Mouse (Mus musculus): ENCODE measurements around the gene Sec23a. TPM values are rescaled to one million over a fixed set of nuclear protein-coding genes. Genes with fewer than 3 reads are reported as not detected.
"Not testable (repeated sequence)": the region's sequence is repeated elsewhere in the genome, so short reads cannot be mapped to it uniquely, and the experiment has no call there.

Gene Sec23a
- polyA plus RNA-seq (2015; fragmentation: Nextera tagmentation; extraction: Ambion mirVana), result 25.1 and 25.7 TPM in 2 replicates

DNA sequence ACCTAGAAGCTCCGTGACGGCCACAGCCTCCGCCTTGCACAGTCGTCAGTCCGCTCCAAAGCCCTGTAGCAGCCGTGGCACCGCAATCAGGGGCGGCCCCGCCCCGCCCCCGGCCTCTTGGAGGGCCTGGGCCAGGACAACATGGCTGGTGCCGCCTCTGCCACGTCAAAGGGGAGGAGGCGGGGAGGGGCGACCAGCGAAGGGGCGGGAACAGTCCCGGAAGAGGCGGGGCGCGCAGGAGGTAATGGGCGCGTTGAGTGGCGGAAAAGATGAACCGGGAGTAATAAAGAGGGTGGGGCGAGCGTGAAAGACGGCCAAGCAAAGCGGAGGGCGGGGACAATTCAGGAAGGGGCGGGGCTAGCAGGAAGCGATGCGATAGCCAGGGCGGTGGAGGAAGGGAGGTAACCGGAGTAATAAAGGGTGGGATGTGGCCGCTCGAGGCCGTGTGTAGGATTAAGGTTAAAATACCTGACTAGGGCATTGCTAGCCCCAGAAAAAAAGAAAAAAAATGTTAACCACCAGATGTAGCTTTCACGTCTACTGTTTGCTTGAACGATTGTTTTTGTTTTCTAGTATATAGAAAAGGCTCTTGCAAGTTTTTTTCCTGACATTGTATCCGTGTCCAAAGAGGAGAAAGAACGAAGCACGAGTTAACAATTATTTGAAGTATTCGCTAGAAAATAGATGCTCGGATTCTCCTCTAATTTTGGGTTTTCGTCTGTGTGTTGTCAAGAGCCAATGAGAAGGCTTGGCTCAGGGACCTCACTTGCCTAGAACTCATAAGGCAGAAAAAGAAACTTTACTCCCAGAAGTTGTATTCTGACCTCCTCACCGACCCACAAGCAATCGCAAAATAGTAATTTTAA, at the start of gene Sec23a:
Sec23a (minus strand) TSS at position 174 of the 866 bp plus-strand sequence.
- H3K4me3 ChIP-seq (replicated peaks), result peak within 1 kb of the TSS; percentile 76
- peak; percentile 93 for ATAC-seq (ENCODE audit: insufficient read depth)
- under 1% methylated on average over 48 of the region's 48 CpGs for WGBS (ENCODE audit: insufficient replicate concordance)
- H3K9me3 ChIP-seq (replicated peaks), result no peaks in the 10 kb centered on the region
- peak within 1 kb of the TSS; percentile 91 for H3K4me2 ChIP-seq
- peaks cover 28% of the 10 kb centered on the region for H3K4me1 ChIP-seq (replicated peaks)
- H3K9ac ChIP-seq, result peak within 1 kb of the TSS; percentile 85
- peaks cover 18% of the 10 kb centered on the region for H3K36me3 ChIP-seq (replicated peaks)
- H3K27me3 ChIP-seq, result no peaks in the 10 kb centered on the region
- peak within 1 kb of the TSS; percentile 98 for H3K27ac ChIP-seq (replicated peaks)

DNA sequence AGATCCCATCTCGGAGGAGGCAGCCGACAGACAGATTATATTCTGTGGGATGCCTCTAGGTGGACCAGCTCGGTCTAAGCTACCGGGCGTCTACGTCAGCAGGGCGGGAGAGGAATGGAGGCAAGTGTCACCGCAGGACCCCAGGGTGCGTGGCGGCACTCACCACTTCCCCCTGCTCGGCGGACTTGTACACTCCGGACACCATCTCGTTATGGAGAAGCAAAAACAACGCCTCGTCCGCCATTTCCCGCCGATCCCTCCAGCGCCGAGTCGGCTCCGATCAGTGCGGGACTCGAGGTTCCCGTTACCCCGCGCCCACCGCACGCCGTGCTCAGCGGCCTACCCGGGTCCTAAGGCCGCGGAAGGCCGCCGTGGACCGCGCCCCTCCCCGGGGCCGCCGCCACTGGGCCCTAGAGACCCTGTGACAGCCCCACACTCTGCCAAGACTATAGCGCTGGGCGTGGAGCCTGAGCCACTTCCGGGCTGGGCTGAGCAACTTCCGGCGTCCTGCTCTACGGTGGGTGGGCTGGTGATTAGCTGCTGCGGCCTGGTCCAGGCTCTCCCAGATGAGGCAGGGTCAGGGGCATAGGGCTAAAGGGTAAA, 49.3 kb upstream of the Sec23a start, which contains the start of gene Trappc6b:
Trappc6b (minus strand) TSS at position 480 of the 603 bp plus-strand sequence.
- under 1% methylated on average over 49 of the region's 49 CpGs for WGBS (ENCODE audit: insufficient replicate concordance)
- Histone ChIP-seq H3K36me3 (replicated peaks) (peaks cover 31% of the 10 kb centered on the region), H3K9ac (peak within 1 kb of the TSS; percentile 96), H3K4me3 (replicated peaks) (peak within 1 kb of the TSS; percentile 96), H3K4me1 (replicated peaks) (peaks cover 50% of the 10 kb centered on the region), H3K9me3 (replicated peaks) (no peaks in the 10 kb centered on the region), H3K27ac (replicated peaks) (peak within 1 kb of the TSS; percentile 94), H3K27me3 (no peaks in the 10 kb centered on the region), H3K4me2 (peak within 1 kb of the TSS; percentile 80)
- ATAC-seq (ENCODE audit: insufficient read depth), result peak; percentile 92

DNA sequence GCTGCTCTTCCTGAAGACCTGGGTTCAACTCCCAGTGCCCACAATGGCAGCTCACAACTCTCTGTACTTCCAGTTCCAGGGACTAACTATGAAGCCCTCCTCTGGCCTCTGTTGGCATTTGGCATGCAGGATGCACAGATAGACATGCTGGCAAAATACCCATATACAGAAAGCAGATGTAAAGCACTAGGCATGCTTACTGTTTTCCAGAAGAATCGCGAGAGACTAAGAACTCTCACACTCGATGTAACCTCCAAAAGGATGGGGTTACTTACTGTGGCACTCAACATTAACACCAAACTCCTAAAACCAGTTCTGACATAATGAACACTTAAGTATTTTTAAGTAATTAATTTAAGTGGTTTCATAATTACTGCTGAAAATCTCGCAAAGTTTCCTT, 48.5 kb upstream of the Sec23a start:
- Histone ChIP-seq H3K4me1 (replicated peaks) (peaks cover 48% of the 10 kb centered on the region), H3K36me3 (replicated peaks) (peaks cover 37% of the 10 kb centered on the region), H3K27me3 (no peaks in the 10 kb centered on the region), H3K9ac (peak overlapping the region; percentile 96), H3K4me2 (peak overlapping the region; percentile 80), H3K9me3 (replicated peaks) (no peaks in the 10 kb centered on the region), H3K27ac (replicated peaks) (peak overlapping the region; percentile 94), H3K4me3 (replicated peaks) (peak overlapping the region; percentile 96)
- no peak for ATAC-seq (ENCODE audit: insufficient read depth)
- WGBS (ENCODE audit: insufficient replicate concordance), result 45% methylated on average over 4 of the region's 4 CpGs

DNA sequence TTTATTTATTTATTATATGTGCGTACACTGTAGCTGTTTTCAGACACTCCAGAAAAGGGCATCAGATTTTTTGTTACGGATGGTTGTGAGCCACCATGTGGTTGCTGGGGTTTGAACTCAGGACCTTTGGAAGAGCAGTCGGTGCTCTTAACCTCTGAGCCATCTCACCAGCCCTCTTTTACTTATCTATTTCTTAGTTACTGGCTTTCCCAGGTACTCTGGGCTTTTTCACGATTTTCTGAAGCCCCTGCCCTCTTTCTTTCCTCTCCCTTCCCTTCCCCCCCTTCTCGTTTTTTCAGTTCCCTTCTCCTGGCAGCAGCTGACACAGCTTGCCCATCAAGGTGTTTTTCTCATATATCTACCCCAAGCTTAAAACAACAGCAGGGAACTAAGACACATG, 46.4 kb upstream of the Sec23a start:
- peaks cover 67% of the 10 kb centered on the region for H3K4me1 ChIP-seq (replicated peaks)
- not testable (repeated sequence) for H3K4me3 ChIP-seq (replicated peaks); H3K9ac ChIP-seq; H3K27me3 ChIP-seq; H3K9me3 ChIP-seq (replicated peaks); H3K27ac ChIP-seq (replicated peaks); H3K4me2 ChIP-seq; ATAC-seq (ENCODE audit: insufficient read depth)
- peaks cover 44% of the 10 kb centered on the region for H3K36me3 ChIP-seq (replicated peaks)
- 66% methylated on average over 5 of the region's 5 CpGs for WGBS (ENCODE audit: insufficient replicate concordance)

DNA sequence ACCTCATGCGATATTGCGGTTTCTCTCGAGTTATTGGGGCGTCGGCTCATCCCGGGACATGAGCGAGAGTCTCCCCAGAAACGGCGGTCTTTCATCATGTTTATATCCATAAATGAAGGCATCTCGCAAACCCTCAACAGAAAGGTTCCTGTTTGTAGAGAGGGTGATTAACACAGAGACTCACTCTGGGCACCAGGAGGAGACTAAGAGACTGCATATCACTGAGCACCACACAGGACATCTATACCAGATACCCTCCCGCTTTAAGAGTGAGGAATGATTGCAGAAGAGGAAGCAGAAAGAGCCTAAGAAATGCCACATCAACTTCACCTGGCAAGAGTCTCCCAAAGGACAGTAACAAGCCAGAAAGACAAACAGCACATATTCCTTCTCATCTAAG, 44.4 kb upstream of the Sec23a start:
- H3K27ac ChIP-seq (replicated peaks), result no peak overlapping the region

DNA sequence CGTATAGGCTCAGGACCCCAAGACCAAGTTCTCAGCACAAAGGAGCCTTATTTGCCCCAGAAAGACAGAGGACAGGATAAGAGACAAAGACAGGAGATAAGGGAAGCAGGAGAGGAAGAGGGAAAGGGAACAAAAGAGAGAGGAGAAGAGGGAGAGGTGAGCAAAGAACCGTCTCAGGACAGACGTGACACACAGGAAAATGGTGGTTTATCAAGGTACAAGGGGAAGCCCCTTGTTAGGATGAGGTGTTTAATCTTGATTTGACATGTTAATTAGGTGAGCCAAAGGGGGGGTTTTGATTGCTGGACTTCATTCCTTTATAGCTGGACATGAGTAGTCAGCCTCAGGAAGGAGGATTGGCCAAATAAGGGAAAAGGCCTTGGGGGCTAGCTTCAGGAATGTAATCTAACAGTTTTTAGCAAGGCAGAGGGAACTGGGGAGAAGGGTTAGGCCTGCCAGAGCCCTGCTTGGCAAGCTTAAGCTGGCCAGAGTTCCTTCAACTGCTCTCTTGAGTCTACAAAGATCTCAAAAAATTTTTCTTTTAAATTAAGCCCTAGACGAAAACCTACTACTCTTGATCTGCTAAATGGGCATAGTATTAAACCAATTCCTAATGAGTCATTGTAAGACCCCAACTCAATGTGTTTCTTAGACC, 43.5 kb upstream of the Sec23a start:
- Histone ChIP-seq H3K27me3 (no peaks in the 10 kb centered on the region), H3K9me3 (replicated peaks) (no peaks in the 10 kb centered on the region), H3K27ac (replicated peaks) (no peak overlapping the region), H3K4me1 (replicated peaks) (peaks cover 62% of the 10 kb centered on the region), H3K4me2 (no peak overlapping the region), H3K4me3 (replicated peaks) (no peak overlapping the region), H3K9ac (no peak overlapping the region), H3K36me3 (replicated peaks) (peaks cover 55% of the 10 kb centered on the region)
- no peak for ATAC-seq (ENCODE audit: insufficient read depth)
- 63% methylated on average over 4 of the region's 4 CpGs for WGBS (ENCODE audit: insufficient replicate concordance)

More for the DNA sequence above, 44.4 kb upstream of the Sec23a start:
- no peak overlapping the region for H3K4me2 ChIP-seq
- H3K9me3 ChIP-seq (replicated peaks), result no peaks in the 10 kb centered on the region
- H3K4me1 ChIP-seq (replicated peaks), result peaks cover 67% of the 10 kb centered on the region
- no peak overlapping the region for H3K4me3 ChIP-seq (replicated peaks)
- no peak overlapping the region for H3K9ac ChIP-seq
- 89% methylated on average over 11 of the region's 11 CpGs for WGBS (ENCODE audit: insufficient replicate concordance)
- peaks cover 50% of the 10 kb centered on the region for H3K36me3 ChIP-seq (replicated peaks)
- ATAC-seq (ENCODE audit: insufficient read depth), result no peak
- no peaks in the 10 kb centered on the region for H3K27me3 ChIP-seq

DNA sequence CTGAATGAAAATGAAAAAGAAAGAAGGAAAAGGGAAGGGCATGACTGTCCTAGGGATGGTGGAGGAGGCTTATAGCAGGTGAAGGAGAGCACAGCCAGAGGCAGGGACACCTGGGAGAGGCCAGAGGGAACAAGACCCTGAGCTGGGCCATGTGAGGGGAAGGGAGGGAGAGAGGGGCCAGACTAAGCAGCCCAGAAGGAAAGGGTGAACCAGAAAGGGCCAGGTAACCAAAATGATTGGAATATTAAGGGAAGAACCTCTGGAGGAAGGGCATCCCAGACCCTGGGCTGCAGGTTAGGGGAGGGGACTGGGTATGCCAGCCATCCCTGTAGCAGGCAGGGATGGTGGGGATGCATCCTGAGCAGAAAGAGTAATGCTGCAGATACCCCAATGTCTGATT, 42.2 kb upstream of the Sec23a start:
- ATAC-seq (ENCODE audit: insufficient read depth), result no peak
- Histone ChIP-seq H3K9ac (0 out of 2 replicates have a peak overlapping the region, but pooled peaks have one; percentile 25), H3K27ac (replicated peaks) (no peak overlapping the region), H3K36me3 (replicated peaks) (peaks cover 60% of the 10 kb centered on the region), H3K4me3 (replicated peaks) (no peak overlapping the region), H3K4me1 (replicated peaks) (peaks cover 54% of the 10 kb centered on the region), H3K4me2 (no peak overlapping the region), H3K9me3 (replicated peaks) (no peaks in the 10 kb centered on the region), H3K27me3 (no peaks in the 10 kb centered on the region)

DNA sequence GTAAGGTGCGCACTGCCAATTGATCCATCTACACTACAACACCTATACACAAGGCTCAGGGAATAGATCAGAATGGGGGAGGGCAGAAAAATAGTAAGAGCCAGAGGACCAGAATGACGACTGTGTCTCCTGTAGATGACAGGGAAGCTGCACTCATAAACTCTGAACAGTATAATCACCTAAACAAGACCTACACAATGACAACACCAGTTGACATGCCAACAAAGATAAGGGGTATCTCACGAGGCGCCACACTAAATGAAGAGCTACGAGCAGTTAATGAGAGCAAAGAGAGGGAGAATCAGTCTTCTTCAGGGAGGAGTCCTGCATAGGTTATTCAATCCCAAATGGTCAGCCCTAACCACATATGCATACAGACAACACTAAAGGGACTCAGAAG, 41.3 kb upstream of the Sec23a start:
- no peak overlapping the region for H3K9ac ChIP-seq
- no peak overlapping the region for H3K4me3 ChIP-seq (replicated peaks)
- H3K4me2 ChIP-seq, result peak overlapping the region; percentile 24; the same call in 1 of the 2 replicates
- no peaks in the 10 kb centered on the region for H3K9me3 ChIP-seq (replicated peaks)
- peak; percentile 70 for ATAC-seq (ENCODE audit: insufficient read depth)
- 36% methylated on average over 5 of the region's 5 CpGs for WGBS (ENCODE audit: insufficient replicate concordance)
- H3K36me3 ChIP-seq (replicated peaks), result peaks cover 58% of the 10 kb centered on the region
- no peaks in the 10 kb centered on the region for H3K27me3 ChIP-seq
- H3K4me1 ChIP-seq (replicated peaks), result peaks cover 45% of the 10 kb centered on the region
- H3K27ac ChIP-seq (replicated peaks), result peak overlapping the region; percentile 53

DNA sequence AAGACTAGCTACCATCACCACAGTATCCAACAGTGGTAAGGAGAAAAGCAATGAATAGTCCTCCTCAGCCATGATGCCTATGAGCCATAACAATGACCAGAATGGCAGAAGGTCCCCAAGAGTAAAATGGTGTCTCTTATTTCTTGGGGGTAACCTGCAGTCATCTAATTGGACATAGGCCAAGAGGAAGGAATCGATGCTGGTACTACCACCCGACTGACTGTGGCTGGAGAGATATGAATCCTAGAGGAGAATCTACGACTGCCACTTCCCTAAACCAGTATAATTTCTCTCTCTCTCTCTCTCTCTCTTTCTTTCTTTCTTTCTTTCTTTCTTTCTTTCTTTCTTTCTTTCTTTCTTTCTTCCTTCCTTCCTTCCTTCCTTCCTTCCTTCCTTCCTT, 40.7 kb upstream of the Sec23a start:
- Histone ChIP-seq H3K4me2 (no peak overlapping the region), H3K4me3 (replicated peaks) (no peak overlapping the region), H3K9ac (no peak overlapping the region), H3K27me3 (no peaks in the 10 kb centered on the region), H3K36me3 (replicated peaks) (peaks cover 58% of the 10 kb centered on the region), H3K9me3 (replicated peaks) (no peaks in the 10 kb centered on the region), H3K27ac (replicated peaks) (no peak overlapping the region), H3K4me1 (replicated peaks) (peaks cover 42% of the 10 kb centered on the region)
- WGBS (ENCODE audit: insufficient replicate concordance), result 51% methylated on average over 3 of the region's 3 CpGs
- no peak for ATAC-seq (ENCODE audit: insufficient read depth)

DNA sequence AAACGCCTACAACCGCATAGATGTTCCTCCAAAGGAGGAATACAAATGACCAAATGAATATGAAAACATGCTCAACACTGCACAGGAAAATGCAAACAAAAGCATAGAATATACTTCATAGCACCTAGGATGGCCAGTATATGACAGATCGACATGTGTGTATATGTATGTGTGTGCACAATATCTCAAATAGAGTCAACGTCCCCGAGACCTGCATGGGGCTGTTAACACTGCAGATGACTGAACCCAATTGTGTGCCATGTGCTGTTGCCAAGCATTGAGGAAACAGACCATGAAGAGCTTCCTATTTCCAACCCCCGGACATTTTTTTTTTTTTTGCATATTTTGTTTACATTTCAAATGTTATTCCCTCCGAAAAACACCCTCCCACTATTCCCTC, 29.0 kb upstream of the Sec23a start:
- ATAC-seq (ENCODE audit: insufficient read depth), result peak; percentile 55; the same call in 1 of the 2 replicates
- no peaks in the 10 kb centered on the region for H3K27me3 ChIP-seq
- peaks cover 38% of the 10 kb centered on the region for H3K36me3 ChIP-seq (replicated peaks)
- H3K4me2 ChIP-seq, result no peak overlapping the region
- H3K9me3 ChIP-seq (replicated peaks), result no peaks in the 10 kb centered on the region
- peak overlapping the region; percentile 87 for H3K27ac ChIP-seq (replicated peaks)
- no peak overlapping the region for H3K9ac ChIP-seq
- WGBS (ENCODE audit: insufficient replicate concordance), result 10% methylated on average over 7 of the region's 7 CpGs
- H3K4me3 ChIP-seq (replicated peaks), result no peak overlapping the region
- peaks cover 23% of the 10 kb centered on the region for H3K4me1 ChIP-seq (replicated peaks)
